Mouse (Mus musculus): Measurements from ENCODE around the gene Fancb. TPM values are rescaled to one million over a fixed set of nuclear protein-coding genes. Genes with fewer than 3 reads are reported as not detected.

Fancb gene
- 1 to 10 TPM; 1.8 to 2.0 TPM for total RNA-seq (2021)
- long read RNA-seq, partial matches to known transcripts: 0 of 2 reads
- long read RNA-seq, other reads (novel, unspliced or antisense): 0 of 2 reads

DNA sequence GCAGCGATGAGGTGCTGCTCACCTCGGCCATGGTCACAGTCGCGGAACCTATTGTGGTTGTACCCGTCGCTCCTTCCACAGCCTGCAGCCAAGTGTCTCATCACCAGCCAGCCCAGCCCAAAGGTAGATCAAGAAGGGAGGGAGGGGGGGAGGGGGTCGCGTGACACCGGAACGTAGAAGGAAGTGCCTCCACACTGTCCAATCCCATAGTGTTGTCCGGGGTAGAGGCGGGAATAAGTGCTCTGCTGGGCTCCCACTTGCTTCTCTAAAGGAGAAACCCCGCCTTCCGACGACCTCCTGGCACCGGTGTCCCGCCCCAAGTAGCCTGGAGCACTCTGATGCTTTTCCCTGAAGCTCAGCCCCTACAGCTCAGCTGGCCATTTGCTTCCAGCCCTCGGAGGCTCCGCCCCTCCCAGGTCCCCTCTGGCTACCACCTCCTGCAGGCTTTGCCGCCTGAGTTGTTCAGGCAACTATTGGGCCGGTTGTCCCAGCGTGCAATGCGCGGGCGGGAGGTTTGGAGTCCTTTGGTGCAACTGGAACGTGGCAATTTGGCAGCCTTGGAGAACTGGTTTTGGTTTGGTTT is at the start of gene Fancb, which contains the start of gene Mospd2:
Gene Fancb, plus strand, starts transcription at position 400 of the 583 bp plus-strand sequence.
Gene Mospd2, minus strand, starts transcription at position 183 of the 583 bp plus-strand sequence.
- peak; percentile 80 to 86 for DNase-seq (ENCODE audit: low spot score in 2 of 2)

DNA sequence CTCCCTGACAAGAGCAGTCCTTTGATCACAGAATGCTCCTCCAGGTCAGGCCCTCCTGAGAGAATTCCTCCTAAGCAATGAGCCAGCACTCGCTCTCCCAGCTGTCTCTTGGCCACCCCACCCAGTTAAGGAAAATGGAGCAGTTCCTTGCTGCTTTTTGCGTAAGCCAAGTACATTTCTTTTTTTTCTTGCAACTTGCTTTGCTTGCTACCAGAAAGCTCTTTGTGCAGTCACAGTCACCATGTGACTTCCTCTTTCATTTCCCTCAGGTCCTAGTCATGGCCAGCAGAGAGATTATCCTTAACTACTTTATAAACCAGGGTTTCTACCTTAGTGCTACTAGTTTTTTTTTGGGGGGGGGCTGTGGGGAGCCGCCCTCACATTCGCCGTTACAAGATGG is 38.9 kb upstream of the Fancb start:
- no peak for DNase-seq (ENCODE audit: low spot score in 2 of 2)

DNA sequence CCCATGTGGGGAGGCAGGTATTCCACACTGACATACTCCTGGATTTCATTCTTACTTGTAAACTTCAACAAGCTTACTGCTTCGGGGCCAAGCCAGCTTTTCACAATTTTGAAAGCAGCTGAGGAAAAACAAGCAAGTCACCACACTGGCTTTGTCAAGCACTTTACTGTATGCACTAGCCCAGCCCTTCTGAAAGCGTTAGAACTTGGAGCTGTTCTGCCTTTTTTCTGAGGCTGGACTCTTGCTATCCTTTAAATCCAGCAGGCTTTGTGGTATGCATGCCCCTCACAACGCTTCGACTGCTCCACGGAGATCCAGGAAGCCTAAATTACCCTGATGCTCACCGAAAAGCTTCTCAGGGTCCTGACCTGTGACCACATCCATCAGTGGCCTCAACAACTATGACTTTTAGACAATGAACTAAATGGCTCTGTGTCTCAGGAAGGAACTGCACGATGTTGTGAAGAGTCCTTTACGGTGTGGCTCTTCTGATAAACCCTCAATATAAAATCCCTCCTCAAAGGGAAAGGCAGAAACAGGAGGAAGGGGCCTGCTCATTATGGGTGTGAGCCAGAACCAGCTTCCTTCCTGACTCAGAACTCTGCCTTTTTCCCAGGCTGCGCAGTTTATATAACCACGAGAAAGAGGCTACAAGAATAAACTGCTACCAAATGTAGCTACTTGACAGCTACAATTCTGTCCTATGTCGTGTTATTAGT is 28.4 kb upstream of the Fancb start:
- DNase-seq (ENCODE audit: low spot score in 2 of 2): no peak

DNA sequence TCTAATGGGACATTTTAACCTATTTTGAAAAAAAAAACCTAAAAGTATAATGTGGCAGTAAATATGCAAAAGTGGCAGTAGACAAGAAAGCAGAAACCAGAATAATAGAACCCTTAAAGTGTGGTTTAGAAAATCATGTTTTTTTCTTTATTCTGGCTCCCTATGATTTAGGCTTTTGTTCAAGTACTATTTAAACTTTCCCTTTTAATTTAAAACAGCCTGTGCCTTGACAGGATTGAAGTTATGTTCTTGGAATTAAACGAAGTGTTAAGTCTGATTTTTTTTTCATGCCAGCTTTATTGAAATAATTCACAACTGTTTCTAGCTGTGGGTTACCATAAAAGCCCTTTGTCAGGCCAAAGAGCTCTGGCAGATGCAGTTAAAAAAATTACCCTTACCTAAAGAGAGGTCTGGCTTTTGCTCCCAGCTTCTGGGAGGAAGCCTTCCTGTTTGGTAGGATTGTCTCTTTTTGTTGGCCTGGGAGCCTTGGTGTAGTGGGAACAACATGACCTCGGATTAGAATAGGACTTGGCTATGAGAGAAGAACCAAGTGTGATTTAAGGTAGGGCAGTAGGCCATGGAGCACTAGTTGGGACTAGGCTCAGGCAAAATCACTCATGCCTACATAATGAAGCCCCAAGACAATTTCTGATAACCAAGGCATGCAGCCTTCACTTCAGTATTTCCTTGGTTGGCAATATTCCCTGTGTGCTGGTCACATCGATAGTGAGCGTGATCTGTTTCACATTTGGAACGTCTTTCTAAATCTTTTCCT is 27.6 kb upstream of the Fancb start:
- DNase-seq (ENCODE audit: low spot score in 2 of 2): no peak

DNA sequence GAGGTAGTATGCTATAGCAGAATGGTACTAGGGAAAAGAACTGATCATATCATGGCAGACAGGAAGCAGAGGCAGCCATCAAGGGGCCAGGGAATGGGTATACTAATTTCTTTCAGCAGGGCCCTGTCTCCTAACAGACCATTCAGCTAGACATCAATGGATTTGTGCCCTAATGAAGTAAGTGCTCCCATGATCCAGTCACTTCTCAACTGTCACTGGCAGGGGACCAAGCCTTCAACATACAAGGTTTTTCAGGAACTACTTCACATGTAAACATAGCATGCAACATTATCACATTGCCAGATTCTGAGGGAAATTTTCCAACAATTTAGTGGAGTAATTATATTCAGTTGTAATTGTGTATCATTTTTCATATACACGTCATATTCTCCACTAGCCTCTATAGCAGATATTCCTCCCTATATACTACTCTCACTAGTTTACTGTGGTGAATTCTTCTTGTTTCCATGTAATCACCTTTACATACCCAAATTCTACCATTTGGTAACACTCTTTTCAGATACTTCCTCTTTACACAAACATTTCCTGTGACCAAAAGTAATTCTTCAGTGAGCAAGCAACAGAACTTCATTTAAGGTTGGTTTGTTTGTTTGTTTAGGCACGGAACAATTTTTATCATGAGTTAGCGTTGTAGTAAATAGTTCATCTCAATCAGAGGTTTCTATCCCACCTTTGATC is 14.5 kb upstream of the Fancb start:
- DNase-seq (ENCODE audit: low spot score in 2 of 2): no peak

DNA sequence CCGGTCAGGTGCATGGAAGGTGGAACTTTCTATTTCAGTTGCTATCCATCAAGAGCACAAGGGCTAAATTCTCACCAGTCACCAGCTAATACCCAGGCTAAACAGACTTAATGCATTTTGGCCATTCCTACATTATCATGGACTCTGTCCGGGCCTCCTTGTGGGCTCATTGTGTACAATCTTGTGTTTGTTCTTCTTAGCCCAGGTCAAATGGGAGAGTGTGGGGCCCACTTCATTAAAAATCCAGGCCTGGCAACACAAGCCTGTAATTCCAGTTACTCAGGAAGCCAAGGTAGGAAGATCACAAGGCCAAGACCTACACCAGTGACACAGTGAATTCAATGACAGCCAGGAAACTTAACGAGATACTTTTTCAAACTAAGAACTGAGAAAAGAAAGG is 9.2 kb upstream of the Fancb start:
- no peak for DNase-seq (ENCODE audit: low spot score in 2 of 2)

DNA sequence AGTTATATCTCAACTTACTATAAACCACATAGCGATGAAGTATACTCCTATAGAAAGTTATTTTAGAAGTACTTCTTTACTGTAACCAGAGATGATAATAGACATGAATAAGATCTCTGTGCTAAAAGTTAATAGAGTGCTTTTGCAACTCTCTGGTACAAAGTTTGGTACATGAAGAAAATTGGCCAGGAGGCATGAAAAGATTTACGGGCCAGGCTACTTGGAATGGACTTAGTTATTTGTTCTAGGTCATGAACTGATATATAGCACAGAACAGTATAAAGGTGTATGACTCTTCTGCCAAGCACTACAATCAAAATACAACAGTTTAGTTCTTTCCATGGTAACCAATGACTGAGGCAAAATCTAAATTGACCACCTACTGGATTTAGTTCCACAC is 1.5 kb upstream of the Fancb start:
- no peak for DNase-seq (ENCODE audit: low spot score in 2 of 2)

DNA sequence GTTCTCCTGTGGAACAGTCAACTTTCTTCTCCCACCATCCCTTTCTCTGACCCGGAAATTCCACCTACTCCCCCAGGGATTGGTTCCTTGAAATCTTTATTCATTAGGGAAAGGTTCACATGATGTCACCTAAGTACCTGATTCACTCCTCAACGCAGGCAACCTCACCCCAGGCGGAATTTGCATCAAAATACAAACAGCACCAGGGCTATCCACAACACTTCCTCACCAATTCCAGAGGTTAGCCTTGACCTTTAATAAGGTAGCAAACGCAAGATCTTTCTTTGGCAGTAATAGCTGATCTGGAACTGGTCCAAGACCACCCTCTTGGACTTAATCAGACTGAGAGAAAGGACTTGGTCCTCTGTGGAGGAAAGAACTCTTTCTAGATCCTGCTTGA is 22.7 kb downstream of the Fancb start:
- DNase-seq (ENCODE audit: low spot score in 2 of 2): no peak

DNA sequence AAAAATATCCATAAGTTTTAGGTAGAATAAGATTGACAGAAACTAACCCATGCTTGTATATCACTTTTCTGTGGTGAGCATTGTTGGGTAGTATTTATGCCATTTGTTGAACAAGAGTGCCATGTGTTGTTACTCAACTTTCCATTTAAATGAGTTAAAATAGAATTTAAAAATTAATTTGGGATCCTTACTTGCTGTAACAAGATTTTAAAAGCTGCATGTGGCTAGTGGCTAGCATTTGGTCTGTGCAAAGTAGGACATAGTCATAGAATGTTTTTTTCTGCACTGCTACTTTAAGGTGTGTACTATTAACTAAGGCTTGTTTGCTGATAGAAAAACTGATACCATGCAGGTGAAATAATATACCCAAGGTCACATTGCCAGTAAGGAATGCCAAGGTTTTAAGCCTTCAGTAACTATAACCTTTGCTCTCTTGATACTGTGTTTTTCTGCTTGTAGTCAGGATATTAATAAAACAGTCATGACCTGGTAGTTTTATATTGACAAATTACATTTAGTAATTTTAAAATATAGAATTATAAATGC is 24.5 kb downstream of the Fancb start, which contains the start of gene Gm17604:
Gene Gm17604, minus strand, starts transcription at position 51 of the 546 bp plus-strand sequence.
- no peak for DNase-seq (ENCODE audit: low spot score in 2 of 2)

Other genes with a start within 250 kb of the Fancb start
- 10 to 100 TPM; 18.4 to 18.5 TPM for gene Mospd2, start 217 bp upstream of the Fancb start, total RNA-seq (2021)
- gene Gm17604, start 24.2 kb downstream of the Fancb start, total RNA-seq (2021): not detected

Measured in layer of hippocampus, adult 18-20 months (tissue).